Mouse (Mus musculus) activated CD4-positive, CD25-positive, alpha-beta regulatory T cell, adult 4 months (primary cell): Measurements from ENCODE around the gene Fam78a. TPM values are rescaled to one million over a fixed set of nuclear protein-coding genes. Genes with fewer than 3 reads are reported as not detected.

ENCODE experiments used
- ATAC-seq: one replicate; pipeline ENCODE4 v1.8.0; 2017
- polyA plus RNA-seq, 2 experiments: library from polyadenylated mRNA; unstranded; fragments of 100-300 nt; shearing (Covaris generic); gene quantifications; one replicate each; pipeline ENCODE4 v1.2.1; 2017

Fam78a gene
- polyA plus RNA-seq = 10 to 100 TPM; 23.6 to 27.1 TPM

- peak; percentile 26 for ATAC-seq
Measured at GRCm38 (mm10) chr2:32084111-32084871, at the start of gene Fam78a. Gene Fam78a (minus strand): TSS chr2:32084857.

- peak; percentile 44 for ATAC-seq
Measured at GRCm38 (mm10) chr2:32134039-32134438, 49.4 kb upstream of the Fam78a start.

- ATAC-seq = no peak
Measured at GRCm38 (mm10) chr2:32132567-32132992, 47.9 kb upstream of the Fam78a start.

DNA sequence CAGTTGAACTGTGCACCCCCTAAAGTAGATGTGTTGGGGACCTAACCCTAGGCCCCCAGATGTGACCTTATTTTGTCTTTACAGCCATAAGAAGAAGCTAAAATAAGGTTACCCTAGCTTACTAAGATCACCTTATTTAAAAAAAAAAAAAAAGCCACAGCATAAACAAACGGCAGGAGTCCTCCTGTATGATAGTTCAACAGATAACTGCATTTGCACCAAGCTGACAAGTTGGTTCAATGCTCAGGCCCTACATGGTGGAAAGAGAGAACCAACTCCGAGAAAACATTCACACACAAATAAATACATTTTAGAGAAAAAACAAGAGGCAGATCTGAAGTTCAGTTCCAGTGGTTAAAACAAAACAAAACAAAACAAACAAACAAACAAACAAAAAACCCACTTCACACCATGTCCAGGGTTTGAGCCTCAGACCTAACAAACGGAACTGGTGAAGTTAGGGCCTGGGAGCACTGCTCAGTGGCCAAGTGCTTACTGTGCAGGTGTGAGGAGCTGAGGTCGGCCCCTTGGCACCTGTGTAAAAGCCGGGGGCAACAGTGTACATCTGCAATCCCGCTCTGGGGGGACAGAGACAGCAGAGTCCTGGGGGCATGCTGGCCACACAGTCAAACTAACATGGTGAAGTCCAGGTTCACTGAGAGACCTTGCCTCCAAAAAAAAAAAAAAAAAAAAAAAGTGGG is 47.4 kb upstream of the Fam78a start:
- no peak for ATAC-seq

DNA sequence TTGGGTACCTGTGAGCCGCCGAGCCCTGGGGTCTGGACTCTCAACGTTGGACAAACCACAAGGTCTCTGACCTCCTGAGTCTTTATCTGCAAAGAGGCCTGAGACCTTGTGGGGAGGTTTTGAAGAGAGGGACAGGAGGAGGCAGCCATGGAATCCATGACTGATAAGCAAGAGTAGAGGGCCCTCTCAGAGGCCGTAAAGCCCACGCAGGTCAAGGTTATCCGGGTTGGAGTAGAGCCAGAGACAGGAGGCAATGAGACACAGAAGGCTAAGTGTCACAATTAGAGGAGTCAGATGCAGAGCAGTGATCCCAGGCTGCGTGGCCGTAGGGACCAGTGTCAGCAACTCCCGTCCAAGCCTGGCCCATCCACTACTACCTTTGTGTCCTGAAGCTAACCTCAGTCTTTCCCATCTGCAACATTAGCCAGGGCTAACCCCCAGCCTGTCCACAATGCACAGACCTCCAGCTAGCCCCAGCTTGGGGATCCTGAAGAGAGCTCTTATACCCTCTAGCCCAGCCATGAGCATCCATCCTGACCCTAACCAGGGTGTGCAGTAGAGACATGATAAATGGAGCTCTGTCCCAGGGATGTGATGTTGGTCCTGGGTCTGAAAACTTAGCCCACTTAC is 46.7 kb upstream of the Fam78a start:
- ATAC-seq = no peak

GRCm38 (mm10) chr2:32130435-32130834 is 45.8 kb upstream of the Fam78a start:
- no peak for ATAC-seq

DNA sequence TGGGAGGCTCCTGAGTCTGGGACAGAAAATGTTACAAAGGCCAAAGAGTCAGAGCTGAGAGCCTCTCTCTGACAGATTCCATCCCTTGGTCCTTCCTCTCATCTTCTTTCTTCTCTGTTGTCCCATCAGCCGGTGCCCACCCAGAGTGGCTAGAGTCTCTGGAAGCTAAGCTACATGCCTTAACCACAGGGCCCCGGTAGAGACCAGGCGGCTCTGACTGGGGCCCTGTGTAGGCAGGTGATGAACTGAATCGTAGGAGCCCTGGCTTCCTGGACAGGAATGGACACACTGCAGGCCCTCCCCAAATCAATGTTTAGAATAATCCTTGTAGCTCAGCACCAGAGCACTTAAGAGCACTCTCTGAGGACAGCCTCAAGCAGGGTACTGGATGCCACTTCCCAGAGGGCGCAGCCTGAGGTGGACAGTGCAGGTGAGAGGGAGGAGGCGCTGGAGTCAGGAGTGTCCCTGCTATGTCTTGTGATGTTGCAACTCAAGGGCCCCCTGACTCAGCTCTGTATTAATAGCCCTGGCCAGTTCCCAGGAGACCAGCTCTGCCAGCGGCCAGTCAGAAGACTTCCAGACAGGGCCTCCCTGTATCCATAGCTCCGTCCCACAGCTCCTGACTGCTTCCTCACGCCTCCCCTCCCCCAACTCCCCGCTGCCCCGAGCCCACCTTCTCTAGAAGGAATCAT is 44.9 kb upstream of the Fam78a start:
- ATAC-seq = no peak

GRCm38 (mm10) chr2:32128536-32128841 is 43.8 kb upstream of the Fam78a start:
- ATAC-seq = no peak

- no peak for ATAC-seq
Measured at GRCm38 (mm10) chr2:32127653-32128535, 43.2 kb upstream of the Fam78a start.

DNA sequence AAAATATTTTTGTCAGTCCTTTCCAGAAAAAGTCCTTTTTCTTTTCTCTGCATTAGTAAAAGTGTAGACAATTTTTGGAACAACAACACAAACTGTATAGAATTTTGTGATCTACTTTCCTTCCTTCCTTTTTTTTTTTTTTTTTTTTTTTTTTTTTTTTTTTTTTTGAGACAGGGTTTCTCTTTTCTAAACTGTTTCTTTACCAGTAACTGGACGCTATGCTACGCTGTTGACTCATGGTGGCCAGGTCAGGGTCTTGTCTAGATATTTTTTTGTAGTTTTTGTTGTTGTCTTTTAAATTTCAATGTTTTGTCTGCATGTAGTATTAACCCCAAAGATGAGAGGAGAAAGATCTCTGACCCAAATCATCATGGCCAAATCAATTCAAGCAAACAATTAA is 37.1 kb upstream of the Fam78a start:
- ATAC-seq = no peak

DNA sequence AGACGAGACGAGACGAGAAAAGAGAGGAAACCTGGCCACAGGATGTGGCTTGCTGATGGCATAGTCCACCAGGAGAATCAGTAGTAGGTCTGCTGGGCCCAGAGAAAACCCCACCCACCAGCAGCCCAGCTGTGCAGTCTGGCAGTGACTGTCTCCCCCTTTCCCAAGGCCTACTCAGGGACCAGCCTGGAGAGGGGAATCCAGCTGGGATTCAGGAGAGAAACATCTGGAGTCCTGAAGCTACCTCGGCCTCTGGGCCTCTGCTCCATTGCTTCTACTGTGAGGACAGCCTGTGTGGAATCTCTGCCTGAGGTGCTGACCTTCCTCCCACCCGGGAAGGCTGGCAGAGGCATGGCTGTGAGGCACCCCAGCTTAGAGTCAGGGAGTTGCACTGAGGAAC is 36.5 kb upstream of the Fam78a start:
- ATAC-seq = peak; percentile 65

- ATAC-seq = no peak
Measured at GRCm38 (mm10) chr2:32119802-32120750, 35.4 kb upstream of the Fam78a start.

- no peak for ATAC-seq
Measured at GRCm38 (mm10) chr2:32115851-32116268, 31.2 kb upstream of the Fam78a start.

GRCm38 (mm10) chr2:32112548-32112947 is 27.9 kb upstream of the Fam78a start:
- no peak for ATAC-seq

GRCm38 (mm10) chr2:32111268-32111667 is 26.6 kb upstream of the Fam78a start:
- no peak for ATAC-seq

DNA sequence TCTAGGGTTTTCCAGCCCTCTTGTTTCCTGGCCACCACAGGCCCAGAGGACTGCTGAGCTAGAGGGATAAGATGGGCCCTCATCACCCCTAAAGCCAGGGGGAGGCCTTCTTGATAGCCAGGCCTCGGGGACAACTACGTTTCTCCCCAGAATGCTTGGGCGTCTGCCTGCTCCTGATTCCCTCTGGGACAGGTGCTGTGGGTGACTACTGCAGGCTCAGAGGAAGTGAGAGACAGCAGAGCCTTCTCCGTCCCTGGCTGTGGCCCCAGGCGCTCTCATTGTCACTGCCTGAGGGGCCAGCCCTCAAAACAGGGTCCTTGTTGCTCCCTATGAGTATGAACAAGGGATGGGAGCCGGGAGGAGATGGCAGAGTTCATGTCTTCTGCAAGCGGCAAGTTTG is 21.3 kb upstream of the Fam78a start:
- ATAC-seq = no peak

DNA sequence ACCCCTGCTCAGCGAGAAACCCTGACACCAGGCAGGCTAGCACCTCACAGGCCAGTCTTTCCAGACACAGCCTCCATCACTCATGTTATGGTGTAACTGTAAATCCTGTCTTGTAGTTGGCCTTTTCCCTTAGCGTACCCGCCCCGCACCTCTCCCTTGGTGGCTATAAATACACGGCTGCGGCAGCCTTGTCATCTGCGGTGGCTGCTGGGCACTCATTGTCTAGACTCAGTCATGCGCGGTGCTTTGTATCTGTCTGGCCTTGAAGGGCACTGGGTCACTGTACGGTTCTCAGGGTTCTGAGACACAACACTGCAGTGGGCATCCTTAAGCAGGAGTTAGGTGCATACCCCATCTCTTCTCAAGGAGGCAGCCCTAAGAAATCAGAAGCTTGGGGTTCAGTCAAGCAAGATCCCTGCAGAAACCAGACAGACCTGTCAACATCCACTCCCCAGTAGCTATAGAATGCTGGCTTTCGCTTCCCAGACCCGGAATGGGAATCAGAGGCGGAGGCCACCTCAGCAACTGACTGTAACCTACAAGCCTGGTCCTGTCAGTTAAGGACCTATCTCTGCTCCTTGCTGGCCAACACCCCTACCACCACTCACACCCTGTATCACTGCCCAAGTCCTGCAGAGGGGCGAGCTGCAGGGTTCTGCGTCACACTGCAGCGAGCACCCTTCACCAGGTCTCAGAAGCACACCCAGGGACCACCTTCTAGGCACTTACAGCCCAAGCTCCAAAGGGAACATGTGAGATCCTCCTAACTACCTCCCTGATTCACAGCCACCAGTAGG is 20.7 kb upstream of the Fam78a start:
- no peak for ATAC-seq

- ATAC-seq = no peak
Measured at GRCm38 (mm10) chr2:32104122-32104521, 19.5 kb upstream of the Fam78a start.

DNA sequence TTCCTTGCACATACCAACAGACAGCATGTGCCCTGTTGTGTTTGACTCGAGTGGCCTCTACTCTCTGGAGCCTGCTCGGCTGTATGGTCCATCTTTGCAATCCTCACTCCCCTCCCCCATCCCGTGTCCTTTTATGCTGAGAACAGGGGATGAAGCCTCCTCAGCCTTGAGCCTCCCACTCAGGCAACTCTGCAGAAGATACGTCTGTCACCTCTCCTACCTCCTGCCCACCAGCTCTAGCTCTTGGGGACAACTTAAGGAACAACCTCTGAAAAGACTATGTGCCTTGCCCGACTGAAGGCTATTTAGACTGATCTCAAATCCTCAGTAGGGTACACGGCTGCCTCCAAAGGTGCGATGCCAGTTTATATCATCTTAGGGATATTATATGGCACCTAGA is 18.9 kb upstream of the Fam78a start:
- no peak for ATAC-seq

- ATAC-seq = no peak
Measured at GRCm38 (mm10) chr2:32102944-32103343, 18.3 kb upstream of the Fam78a start.
